Mouse (Mus musculus) liver, adult 2 months (tissue): Measurements from ENCODE around the gene Ehhadh. TPM values are rescaled to one million over a fixed set of nuclear protein-coding genes. Genes with fewer than 3 reads are reported as not detected.

Source experiments
- DNase-seq: peaks from one replicate; pipeline ENCODE4 v3.0.0-alpha.2; 2011; ENCODE audit warnings: low read depth, low spot score; ENCODE audit errors: extremely low read depth
- H3K27ac ChIP-seq: fragments of 200-500 bp; replicated peaks from 2 replicates; pipeline ENCODE4 v1.5.1; 2012; ENCODE audit warnings: low read depth, mild to moderate bottlenecking, control low read depth, inconsistent platforms, low read length; ENCODE audit not compliant: insufficient read depth
- H3K27me3 ChIP-seq: fragments of 200-500 bp; 2 replicates; pipeline ENCODE4 v1.6.1; 2012; ENCODE audit warnings: mild to moderate bottlenecking, moderate library complexity, low read length, inconsistent platforms; ENCODE audit not compliant: control insufficient read depth, insufficient read depth
- H3K36me3 ChIP-seq: fragments of 200-500 bp; 2 replicates; pipeline ENCODE4 v1.6.1; 2012; ENCODE audit warnings: low read length, inconsistent platforms; ENCODE audit not compliant: control insufficient read depth, insufficient read depth
- H3K4me1 ChIP-seq: fragments of 200-500 bp; 2 replicates; pipeline ENCODE4 v1.6.1; 2011; ENCODE audit warnings: low read length; ENCODE audit not compliant: control insufficient read depth, insufficient read depth
- H3K4me3 ChIP-seq: fragments of 200-500 bp; 2 replicates; pipeline ENCODE4 v1.5.1; 2011; ENCODE audit warnings: low read depth, mild to moderate bottlenecking, control low read depth, low read length, moderate library complexity; ENCODE audit not compliant: insufficient read depth
- H3K79me2 ChIP-seq: fragments of 200-500 bp; 2 replicates; pipeline ENCODE4 v1.6.1; 2012; ENCODE audit warnings: inconsistent platforms, mild to moderate bottlenecking, low read length, moderate library complexity; ENCODE audit not compliant: control insufficient read depth, insufficient read depth
- H3K9ac ChIP-seq: fragments of 200-500 bp; 2 replicates; pipeline ENCODE4 v1.6.1; 2012; ENCODE audit warnings: low read depth, mild to moderate bottlenecking, control low read depth, inconsistent platforms, low read length
- CTCF ChIP-seq: fragments of 200-500 bp; IDR thresholded peaks from 2 replicates; pipeline ENCODE4 v1.5.1; 2011; ENCODE audit warnings: low read depth, low read length, control low read depth
- POLR2A ChIP-seq: fragments of 200-500 bp; IDR thresholded peaks from 2 replicates; pipeline ENCODE4 v1.6.1; 2011; ENCODE audit warnings: low read length, control low read depth; ENCODE audit not compliant: insufficient read depth; ENCODE audit errors: extremely low read depth
- WGBS: fragments of 180-500 bp; shearing (Covaris S2); methylation state at CpG from one replicate; pipeline ENCODE4 v1.1.7; 2018; 5-methylcytosine and 5-hydroxymethylcytosine counted together
- polyA plus RNA-seq: library from polyadenylated mRNA; depleted of rRNA; stranded (reverse); fragments of >200 nt; gene quantifications from 2 replicates; pipeline ENCODE4 v1.2.3, GENCODE M21; 2012
- total RNA-seq: library from RNA; depleted of rRNA; stranded (reverse); fragments of >200 nt; gene quantifications from 2 replicates; pipeline ENCODE4 v1.2.3, GENCODE M21; 2014

The Ehhadh gene
- total and polyA plus RNA-seq, 2 experiments = 174 to 263 TPM

- TF ChIP-seq POLR2A (no peak), CTCF (no peak)
- WGBS = 24% methylated on average over 4 of the region's 4 CpGs
- no peaks in the 10 kb centered on the region for H3K27me3 ChIP-seq
- no peak overlapping the region for H3K9ac ChIP-seq
- H3K79me2 ChIP-seq = peaks cover 9% of the 10 kb centered on the region; the same call in 1 of the 2 replicates
- H3K4me1 ChIP-seq = peaks cover 29% of the 10 kb centered on the region
- DNase-seq = no peak
- peaks cover 29% of the 10 kb centered on the region for H3K36me3 ChIP-seq
- H3K27ac ChIP-seq = no peak overlapping the region; the same call in 1 of the 2 replicates
- no peak overlapping the region for H3K4me3 ChIP-seq
Measured at GRCm38 (mm10) chr16:21779149-21779548, 8.5 kb downstream of the Ehhadh start.

- peaks cover 33% of the 10 kb centered on the region for H3K36me3 ChIP-seq
- peak overlapping the region; percentile 13 for H3K4me3 ChIP-seq
- no peak for DNase-seq
- peaks cover 9% of the 10 kb centered on the region; the same call in 1 of the 2 replicates for H3K79me2 ChIP-seq
- H3K9ac ChIP-seq = no peak overlapping the region
- H3K4me1 ChIP-seq = peaks cover 26% of the 10 kb centered on the region
- no peak overlapping the region for H3K27ac ChIP-seq
- H3K27me3 ChIP-seq = no peaks in the 10 kb centered on the region
- TF ChIP-seq POLR2A = no peak
- no peak for TF ChIP-seq CTCF
- 83% methylated on average over 3 of the region's 3 CpGs for WGBS
Measured at GRCm38 (mm10) chr16:21778293-21778866, 9.2 kb downstream of the Ehhadh start.

GRCm38 (mm10) chr16:21774725-21775124 is 12.9 kb downstream of the Ehhadh start:
- Histone ChIP-seq H3K4me1 (peaks cover 7% of the 10 kb centered on the region), H3K27me3 (no peaks in the 10 kb centered on the region), H3K27ac (no peak overlapping the region), H3K79me2 (peaks cover 9% of the 10 kb centered on the region; the same call in 1 of the 2 replicates), H3K4me3 (no peak overlapping the region), H3K9ac (no peak overlapping the region), H3K36me3 (peaks cover 48% of the 10 kb centered on the region)
- no peak for TF ChIP-seq POLR2A
- no peak for TF ChIP-seq CTCF
- DNase-seq = peak; percentile 42
- WGBS = 72% methylated on average over 4 of the region's 4 CpGs

- no peaks in the 10 kb centered on the region for H3K4me1 ChIP-seq
- H3K27me3 ChIP-seq = no peaks in the 10 kb centered on the region
- 84% methylated on average over 5 of the region's 5 CpGs for WGBS
- H3K79me2 ChIP-seq = no peaks in the 10 kb centered on the region
- H3K9ac ChIP-seq = no peak overlapping the region
- TF ChIP-seq POLR2A = no peak
- no peak for TF ChIP-seq CTCF
- no peak for DNase-seq
- H3K27ac ChIP-seq = no peak overlapping the region
- H3K36me3 ChIP-seq = peaks cover 47% of the 10 kb centered on the region
- no peak overlapping the region for H3K4me3 ChIP-seq
Measured at GRCm38 (mm10) chr16:21769667-21770066, 17.9 kb downstream of the Ehhadh start.

- Histone ChIP-seq H3K79me2 (no peaks in the 10 kb centered on the region), H3K4me3 (no peak overlapping the region), H3K9ac (no peak overlapping the region), H3K36me3 (peaks cover 51% of the 10 kb centered on the region), H3K27ac (no peak overlapping the region), H3K4me1 (no peaks in the 10 kb centered on the region), H3K27me3 (no peaks in the 10 kb centered on the region)
- DNase-seq = no peak
- TF ChIP-seq CTCF = no peak
- WGBS = 78% methylated on average over 3 of the region's 3 CpGs
Measured at GRCm38 (mm10) chr16:21768255-21768654, 19.4 kb downstream of the Ehhadh start.

- H3K4me1 ChIP-seq = no peaks in the 10 kb centered on the region
- H3K79me2 ChIP-seq = no peaks in the 10 kb centered on the region
- H3K27ac ChIP-seq = no peak overlapping the region
- no peak overlapping the region for H3K4me3 ChIP-seq
- peaks cover 18% of the 10 kb centered on the region for H3K36me3 ChIP-seq
- H3K27me3 ChIP-seq = no peaks in the 10 kb centered on the region
- 80% methylated on average over 1 of the region's 1 CpGs for WGBS
- no peak for TF ChIP-seq CTCF
- no peak for TF ChIP-seq POLR2A
- no peak overlapping the region for H3K9ac ChIP-seq
- DNase-seq = no peak
Measured at GRCm38 (mm10) chr16:21758447-21758846, 29.2 kb downstream of the Ehhadh start.
